Mouse (Mus musculus): Measurements from ENCODE around the gene Plcxd2. TPM values are rescaled to one million over a fixed set of nuclear protein-coding genes. Genes with fewer than 3 reads are reported as not detected.
A peak's percentile ranks its signal among the peaks of the same experiment; 100 is the strongest.

Gene Plcxd2
- polyA plus RNA-seq, 1 experiment from 2014 or later: 0.74 TPM

DNA sequence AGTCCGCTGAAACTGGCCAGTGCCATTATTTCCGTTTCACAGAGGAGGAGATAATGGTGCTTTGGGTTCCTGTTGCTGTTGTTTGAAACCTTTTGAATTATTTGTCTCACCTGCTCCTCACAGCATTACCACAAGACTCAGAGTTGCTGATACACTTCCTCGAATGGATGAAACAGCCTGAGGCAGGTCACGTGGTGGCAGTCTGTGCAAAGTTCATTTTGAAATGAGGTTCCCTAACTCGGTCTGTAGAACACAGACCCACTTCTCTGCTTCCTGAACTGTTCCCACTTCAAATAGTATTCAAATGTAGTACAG lies 845 bp upstream of the Plcxd2 start:
- H3K27ac ChIP-seq (ENCODE audit: poor library complexity, severe bottlenecking): no peak overlapping the region
- WGBS: 15% methylated on average over 5 of the region's 5 CpGs
- H3K9ac ChIP-seq: peak overlapping the region; percentile 31; the same call in 1 of the 2 replicates
- H3K9me3 ChIP-seq (replicated peaks): peaks cover 4% of the 10 kb centered on the region; the same call in 1 of the 2 replicates
- ATAC-seq (ENCODE audit: insufficient number of reproducible peaks, low FRiP score): no peak
- H3K4me3 ChIP-seq: peak overlapping the region; percentile 58
- H3K27me3 ChIP-seq (replicated peaks): no peaks in the 10 kb centered on the region
- H3K36me3 ChIP-seq: no peaks in the 10 kb centered on the region
- peak overlapping the region; percentile 94 for H3K4me2 ChIP-seq
- H3K4me1 ChIP-seq (replicated peaks): 0 out of 2 replicates have a peak, but pooled peaks cover 2% of the 10 kb centered on the region

DNA sequence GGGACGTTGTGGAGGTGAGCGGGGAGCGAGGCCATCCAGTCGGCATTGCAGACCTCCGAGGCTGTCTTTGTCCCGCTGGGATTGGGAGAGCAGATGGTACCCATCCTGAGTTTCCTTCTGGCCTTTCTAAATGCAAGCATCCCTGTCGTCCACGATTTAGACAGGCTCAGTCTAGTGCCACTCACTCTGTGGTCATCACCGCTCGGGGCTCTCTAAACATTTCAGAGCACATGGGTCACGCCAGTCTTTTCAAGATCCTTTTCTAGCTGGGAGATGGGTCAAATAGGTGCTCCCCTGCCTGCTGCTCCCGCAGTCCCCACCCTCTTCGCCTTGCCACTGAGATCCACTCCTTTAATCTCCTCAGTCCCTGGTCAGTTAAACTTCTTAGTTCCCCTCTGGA lies 301 bp downstream of the Plcxd2 start:
- H3K9ac ChIP-seq: peak overlapping the region; percentile 60
- no peak; the same call in 1 of the 2 replicates for ATAC-seq (ENCODE audit: insufficient number of reproducible peaks, low FRiP score)
- peak overlapping the region; percentile 58 for H3K4me3 ChIP-seq
- H3K4me2 ChIP-seq: peak overlapping the region; percentile 94
- 0 out of 2 replicates have a peak, but pooled peaks cover 4% of the 10 kb centered on the region for H3K9me3 ChIP-seq (replicated peaks)
- no peak overlapping the region for H3K27ac ChIP-seq (ENCODE audit: poor library complexity, severe bottlenecking)
- 0 out of 2 replicates have a peak, but pooled peaks cover 2% of the 10 kb centered on the region for H3K4me1 ChIP-seq (replicated peaks)
- H3K36me3 ChIP-seq: no peaks in the 10 kb centered on the region
- WGBS: 3% methylated on average over 13 of the region's 13 CpGs
- no peaks in the 10 kb centered on the region for H3K27me3 ChIP-seq (replicated peaks)

DNA sequence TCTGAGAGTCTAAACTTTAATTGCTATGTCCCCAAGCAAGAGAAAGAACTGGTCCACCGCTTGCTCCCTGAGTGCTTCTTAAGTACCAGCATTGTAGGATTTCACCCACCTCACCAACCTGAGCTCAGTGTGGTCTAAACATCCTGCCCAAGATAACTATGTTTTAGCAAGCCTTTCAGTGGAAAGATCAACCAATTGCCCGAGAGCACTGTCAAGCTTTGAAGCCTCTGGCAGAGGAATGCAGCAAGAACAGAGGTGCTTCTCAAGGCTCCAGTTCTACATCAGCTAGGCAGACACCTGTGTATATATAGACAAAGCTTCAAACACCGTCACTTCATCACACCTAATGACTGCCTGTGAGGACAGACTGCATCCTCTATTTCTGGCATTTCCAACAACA lies 1.3 kb downstream of the Plcxd2 start:
- Histone ChIP-seq H3K9ac (no peak overlapping the region), H3K27me3 (replicated peaks) (no peaks in the 10 kb centered on the region), H3K4me2 (no peak overlapping the region), H3K27ac (ENCODE audit: poor library complexity, severe bottlenecking) (no peak overlapping the region), H3K4me3 (no peak overlapping the region), H3K36me3 (no peaks in the 10 kb centered on the region), H3K9me3 (replicated peaks) (0 out of 2 replicates have a peak, but pooled peaks cover 4% of the 10 kb centered on the region), H3K4me1 (replicated peaks) (0 out of 2 replicates have a peak, but pooled peaks cover 2% of the 10 kb centered on the region)
- WGBS: 59% methylated on average over 3 of the region's 3 CpGs
- no peak for ATAC-seq (ENCODE audit: insufficient number of reproducible peaks, low FRiP score)

DNA sequence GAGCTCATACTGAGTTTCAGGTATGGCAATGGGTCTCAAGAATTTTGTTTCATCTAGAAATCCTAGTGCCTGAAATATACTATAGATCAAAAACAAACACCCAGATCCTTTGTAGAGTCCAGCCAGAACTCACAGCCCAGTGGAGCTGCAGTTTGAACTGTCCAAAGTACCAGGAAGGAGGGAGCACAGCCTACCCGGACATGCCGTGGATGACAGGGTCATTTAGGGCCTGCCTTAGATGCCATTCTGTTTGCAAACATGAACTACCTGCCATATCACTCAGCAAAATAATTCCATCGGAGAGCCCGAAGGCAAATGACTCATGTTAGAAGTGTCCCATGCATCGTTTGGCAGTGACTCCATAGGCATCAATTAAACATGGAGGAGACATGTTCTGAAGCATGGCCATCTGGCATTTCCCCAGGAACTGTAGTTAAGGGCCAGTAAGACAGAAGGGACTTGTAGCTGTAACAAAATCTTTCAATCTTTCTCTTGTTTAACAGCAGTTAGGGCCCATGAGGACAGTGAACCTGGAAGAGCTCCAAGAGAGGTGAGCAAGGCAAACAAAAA lies 1.9 kb downstream of the Plcxd2 start:
- Histone ChIP-seq H3K27me3 (replicated peaks) (no peaks in the 10 kb centered on the region), H3K4me2 (no peak overlapping the region), H3K9ac (no peak overlapping the region), H3K36me3 (no peaks in the 10 kb centered on the region), H3K4me3 (no peak overlapping the region), H3K4me1 (replicated peaks) (0 out of 2 replicates have a peak, but pooled peaks cover 2% of the 10 kb centered on the region), H3K27ac (ENCODE audit: poor library complexity, severe bottlenecking) (no peak overlapping the region), H3K9me3 (replicated peaks) (0 out of 2 replicates have a peak, but pooled peaks cover 3% of the 10 kb centered on the region)
- 76% methylated on average over 5 of the region's 5 CpGs for WGBS
- no peak for ATAC-seq (ENCODE audit: insufficient number of reproducible peaks, low FRiP score)

DNA sequence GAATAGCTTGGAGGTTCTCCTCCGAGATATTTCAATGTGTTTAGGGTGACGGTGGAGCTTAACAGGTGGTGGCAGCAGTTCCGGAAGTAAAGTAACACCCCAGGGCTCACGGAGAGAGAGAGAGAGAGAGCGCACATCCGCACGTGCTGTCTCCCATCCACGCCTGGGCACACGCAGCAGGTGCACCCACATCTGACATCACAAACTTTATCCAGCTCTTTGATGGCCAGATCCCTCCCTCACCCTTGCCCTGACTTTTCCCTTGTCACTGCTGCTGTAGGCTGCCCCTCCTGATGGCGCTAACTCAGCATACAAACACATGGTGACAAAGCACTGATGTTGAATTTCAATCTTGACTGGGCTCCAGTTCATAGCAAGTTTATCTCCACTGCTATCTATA lies 3.8 kb downstream of the Plcxd2 start:
- H3K27me3 ChIP-seq (replicated peaks): no peaks in the 10 kb centered on the region
- H3K4me2 ChIP-seq: no peak overlapping the region
- H3K4me1 ChIP-seq (replicated peaks): 0 out of 2 replicates have a peak, but pooled peaks cover 2% of the 10 kb centered on the region
- no peak overlapping the region for H3K4me3 ChIP-seq
- no peak overlapping the region for H3K27ac ChIP-seq (ENCODE audit: poor library complexity, severe bottlenecking)
- no peak overlapping the region for H3K9ac ChIP-seq
- H3K36me3 ChIP-seq: no peaks in the 10 kb centered on the region
- no peak for ATAC-seq (ENCODE audit: insufficient number of reproducible peaks, low FRiP score)
- 74% methylated on average over 10 of the region's 10 CpGs for WGBS
- H3K9me3 ChIP-seq (replicated peaks): no peaks in the 10 kb centered on the region

DNA sequence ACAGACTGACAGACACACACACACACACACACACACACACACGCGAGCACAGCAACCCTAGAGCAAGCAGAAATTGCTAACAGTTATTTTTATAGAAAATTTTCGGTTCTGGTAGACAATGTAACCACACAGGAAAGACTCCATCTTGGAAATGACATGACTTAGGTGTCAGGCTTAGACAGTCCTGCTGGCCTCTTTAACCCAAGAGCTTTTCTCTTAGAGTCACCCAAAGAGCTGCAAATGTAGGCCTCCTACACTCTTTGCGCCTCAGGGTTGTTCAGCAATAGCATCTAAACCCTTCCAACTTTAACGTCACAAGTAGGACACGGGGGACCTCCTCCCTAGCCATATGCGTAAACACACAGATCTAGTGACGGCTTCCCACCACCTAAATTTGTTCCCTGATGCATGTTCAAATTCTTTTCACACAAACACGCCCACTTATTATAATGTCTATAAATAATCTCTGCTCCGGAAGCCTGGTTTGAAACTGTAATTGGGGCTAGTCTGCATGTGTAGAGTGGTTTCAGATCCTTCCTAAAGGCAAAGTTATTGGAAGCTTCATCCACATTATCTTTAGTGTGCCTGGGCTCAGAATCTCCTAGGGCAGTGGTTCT lies 8.4 kb downstream of the Plcxd2 start:
- Histone ChIP-seq H3K27me3 (replicated peaks) (no peaks in the 10 kb centered on the region), H3K4me3 (no peak overlapping the region), H3K9ac (no peak overlapping the region), H3K27ac (ENCODE audit: poor library complexity, severe bottlenecking) (no peak overlapping the region), H3K9me3 (replicated peaks) (no peaks in the 10 kb centered on the region), H3K4me1 (replicated peaks) (no peaks in the 10 kb centered on the region), H3K36me3 (no peaks in the 10 kb centered on the region), H3K4me2 (no peak overlapping the region)
- ATAC-seq (ENCODE audit: insufficient number of reproducible peaks, low FRiP score): no peak
- WGBS: 78% methylated on average over 10 of the region's 10 CpGs

DNA sequence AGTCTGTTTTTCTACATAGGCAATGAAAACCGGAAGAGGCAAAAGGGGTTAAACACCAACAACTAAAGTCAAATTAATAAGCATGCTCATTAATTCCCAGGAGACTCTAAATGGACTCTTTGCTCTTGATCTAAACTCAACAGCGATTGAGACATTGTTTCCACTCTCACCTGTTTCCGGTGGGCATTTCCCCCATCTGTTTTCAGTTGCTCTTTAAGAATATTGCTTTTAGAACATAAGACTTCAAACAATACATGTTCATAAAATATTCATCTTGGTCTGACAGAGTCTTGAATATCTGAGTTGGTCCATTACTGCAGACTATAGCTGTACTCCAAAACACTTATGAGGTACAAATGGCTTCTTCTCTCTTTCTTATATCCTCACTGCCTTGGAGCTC lies 9.0 kb downstream of the Plcxd2 start:
- WGBS: 79% methylated on average over 3 of the region's 3 CpGs
- ATAC-seq (ENCODE audit: insufficient number of reproducible peaks, low FRiP score): no peak
- Histone ChIP-seq H3K4me3 (no peak overlapping the region), H3K4me2 (no peak overlapping the region), H3K36me3 (no peaks in the 10 kb centered on the region), H3K9ac (no peak overlapping the region), H3K27me3 (replicated peaks) (no peaks in the 10 kb centered on the region), H3K27ac (ENCODE audit: poor library complexity, severe bottlenecking) (no peak overlapping the region), H3K4me1 (replicated peaks) (no peaks in the 10 kb centered on the region), H3K9me3 (replicated peaks) (no peaks in the 10 kb centered on the region)

DNA sequence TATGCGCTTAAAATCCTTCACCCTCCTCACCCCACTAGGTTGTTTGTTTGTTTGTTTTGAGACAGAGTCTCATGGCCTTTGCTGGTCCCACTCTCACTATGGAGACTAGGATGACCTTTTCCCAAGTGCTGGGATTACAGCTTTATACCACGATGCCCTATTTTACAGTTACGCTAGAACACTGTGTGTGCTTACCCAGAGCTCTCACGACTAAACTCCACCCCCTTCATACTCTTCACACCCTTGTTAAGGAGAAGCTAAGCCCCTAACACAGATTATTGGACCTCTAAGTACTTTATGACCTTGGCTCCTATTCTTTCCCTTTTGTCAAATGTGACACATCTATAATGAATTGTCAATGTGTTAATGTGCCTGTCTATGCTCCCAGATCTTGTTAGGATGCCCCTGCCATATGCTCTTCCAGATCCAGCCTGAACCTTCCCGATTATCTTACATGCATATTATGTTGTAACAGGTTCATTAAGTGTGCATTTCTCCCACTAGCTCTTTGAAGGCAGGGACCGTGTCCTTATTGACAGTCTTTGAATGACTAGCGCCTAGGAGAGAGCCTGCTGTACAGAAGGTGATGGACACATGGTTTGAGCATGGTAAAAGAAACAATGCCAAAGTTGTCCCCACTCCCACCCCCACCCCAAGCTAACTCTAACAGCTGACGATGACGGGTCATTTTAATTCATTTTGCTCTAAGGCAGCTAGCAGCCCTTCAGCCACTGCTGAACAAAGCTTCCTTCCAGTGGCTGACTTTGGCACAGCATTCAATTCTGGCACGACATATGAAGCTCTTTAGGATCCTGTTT lies 10.4 kb downstream of the Plcxd2 start:
- WGBS: 75% methylated on average over 10 of the region's 10 CpGs
- no peaks in the 10 kb centered on the region for H3K27me3 ChIP-seq (replicated peaks)
- no peaks in the 10 kb centered on the region for H3K36me3 ChIP-seq
- H3K4me1 ChIP-seq (replicated peaks): no peaks in the 10 kb centered on the region
- no peak overlapping the region for H3K9ac ChIP-seq
- no peak overlapping the region for H3K27ac ChIP-seq (ENCODE audit: poor library complexity, severe bottlenecking)
- no peak overlapping the region for H3K4me3 ChIP-seq
- no peak overlapping the region for H3K4me2 ChIP-seq
- H3K9me3 ChIP-seq (replicated peaks): no peaks in the 10 kb centered on the region
- ATAC-seq (ENCODE audit: insufficient number of reproducible peaks, low FRiP score): no peak

DNA sequence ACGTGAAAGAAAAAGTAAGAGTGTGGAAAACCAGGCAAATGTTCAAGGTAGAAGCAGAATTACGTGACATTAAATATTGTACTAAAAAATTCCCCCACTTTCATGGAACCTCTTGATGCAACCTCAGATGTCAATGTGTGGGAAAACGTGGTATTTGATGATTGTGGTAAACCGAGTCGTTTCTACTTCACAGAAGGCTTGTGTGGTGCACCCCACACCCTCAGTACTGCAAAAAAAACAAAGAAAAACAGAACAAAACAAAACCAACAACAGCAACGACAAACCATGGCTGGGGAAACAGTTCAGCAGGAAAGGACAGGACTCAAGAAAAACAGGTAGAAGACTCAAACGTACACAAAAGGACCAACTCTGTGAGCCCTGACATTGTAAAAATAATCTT lies 11.8 kb downstream of the Plcxd2 start:
- ATAC-seq (ENCODE audit: insufficient number of reproducible peaks, low FRiP score): no peak
- H3K9ac ChIP-seq: no peak overlapping the region
- no peaks in the 10 kb centered on the region for H3K4me1 ChIP-seq (replicated peaks)
- no peak overlapping the region for H3K27ac ChIP-seq (ENCODE audit: poor library complexity, severe bottlenecking)
- H3K36me3 ChIP-seq: no peaks in the 10 kb centered on the region
- no peaks in the 10 kb centered on the region for H3K27me3 ChIP-seq (replicated peaks)
- H3K4me2 ChIP-seq: no peak overlapping the region
- 68% methylated on average over 7 of the region's 7 CpGs for WGBS
- no peak overlapping the region for H3K4me3 ChIP-seq
- H3K9me3 ChIP-seq (replicated peaks): no peaks in the 10 kb centered on the region

DNA sequence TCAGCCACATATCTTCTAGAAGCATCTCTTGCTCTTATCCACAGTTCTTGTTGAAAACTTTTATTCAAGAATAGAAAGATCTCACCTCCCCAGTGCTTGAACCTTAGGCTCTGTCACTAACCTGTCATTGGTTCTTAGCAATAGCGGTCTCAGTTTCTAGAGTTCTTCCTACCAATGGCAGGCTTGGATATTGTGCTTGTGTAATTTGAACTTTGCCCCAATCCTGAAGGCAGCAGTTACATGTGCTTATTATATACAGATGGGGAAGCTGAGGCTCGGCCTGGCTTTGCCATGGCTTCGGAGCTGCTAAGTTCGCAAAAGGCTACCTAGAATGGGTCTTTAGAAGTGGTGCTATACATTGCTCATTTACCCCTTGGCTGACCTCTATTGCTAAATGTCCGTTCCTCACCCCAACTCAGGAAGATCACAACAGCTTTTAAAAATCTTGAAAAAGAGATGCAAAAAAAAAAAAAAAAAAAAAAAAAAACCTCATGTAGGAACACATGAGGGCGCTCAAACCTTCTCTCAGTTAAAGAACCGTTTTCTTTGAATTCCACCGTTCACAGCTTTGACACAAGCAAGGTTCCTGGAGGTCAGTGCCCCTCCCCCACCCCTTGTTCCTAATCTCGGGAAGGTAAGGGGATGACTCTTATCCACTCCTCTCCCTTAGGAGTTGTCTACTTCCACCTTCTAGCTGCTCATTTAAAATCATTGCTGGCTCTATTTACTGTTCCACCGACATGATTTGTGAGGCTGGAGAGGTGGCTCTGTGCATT lies 18.9 kb downstream of the Plcxd2 start:
- no peak overlapping the region for H3K27ac ChIP-seq (ENCODE audit: poor library complexity, severe bottlenecking)
- no peaks in the 10 kb centered on the region for H3K27me3 ChIP-seq (replicated peaks)
- no peaks in the 10 kb centered on the region for H3K9me3 ChIP-seq (replicated peaks)
- no peak overlapping the region for H3K9ac ChIP-seq
- no peak overlapping the region for H3K4me3 ChIP-seq
- H3K4me1 ChIP-seq (replicated peaks): no peaks in the 10 kb centered on the region
- no peak for ATAC-seq (ENCODE audit: insufficient number of reproducible peaks, low FRiP score)
- no peak overlapping the region for H3K4me2 ChIP-seq
- no peaks in the 10 kb centered on the region for H3K36me3 ChIP-seq
- WGBS: 46% methylated on average over 10 of the region's 10 CpGs

DNA sequence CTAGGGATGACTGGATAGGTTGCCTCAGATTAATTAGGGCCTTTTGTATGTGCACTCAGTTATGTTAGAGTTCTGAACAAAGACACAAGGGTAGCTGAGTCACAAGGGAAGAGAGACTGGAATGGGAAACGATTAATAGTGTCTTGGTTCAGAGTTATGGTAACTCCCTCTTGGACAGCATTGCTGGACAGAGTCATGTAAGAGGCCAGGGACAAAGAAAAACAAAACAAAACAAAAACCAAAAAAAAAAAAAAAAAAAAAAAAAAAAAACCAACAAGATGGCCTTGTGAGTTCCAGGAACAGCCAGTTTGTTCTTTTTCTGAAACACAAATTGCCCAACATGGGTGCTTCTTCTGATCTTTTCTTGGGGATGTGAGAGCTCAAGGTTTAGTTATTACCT lies 23.8 kb downstream of the Plcxd2 start:
- Histone ChIP-seq H3K4me3 (no peak overlapping the region), H3K36me3 (no peaks in the 10 kb centered on the region), H3K4me1 (replicated peaks) (no peaks in the 10 kb centered on the region), H3K9me3 (replicated peaks) (no peaks in the 10 kb centered on the region), H3K27me3 (replicated peaks) (no peaks in the 10 kb centered on the region), H3K9ac (no peak overlapping the region), H3K4me2 (no peak overlapping the region), H3K27ac (ENCODE audit: poor library complexity, severe bottlenecking) (no peak overlapping the region)
- no peak for ATAC-seq (ENCODE audit: insufficient number of reproducible peaks, low FRiP score)
- 74% methylated on average over 1 of the region's 1 CpGs for WGBS

Data from heart, embryonic 12.5 days (tissue).